In the genomic region with DNA sequence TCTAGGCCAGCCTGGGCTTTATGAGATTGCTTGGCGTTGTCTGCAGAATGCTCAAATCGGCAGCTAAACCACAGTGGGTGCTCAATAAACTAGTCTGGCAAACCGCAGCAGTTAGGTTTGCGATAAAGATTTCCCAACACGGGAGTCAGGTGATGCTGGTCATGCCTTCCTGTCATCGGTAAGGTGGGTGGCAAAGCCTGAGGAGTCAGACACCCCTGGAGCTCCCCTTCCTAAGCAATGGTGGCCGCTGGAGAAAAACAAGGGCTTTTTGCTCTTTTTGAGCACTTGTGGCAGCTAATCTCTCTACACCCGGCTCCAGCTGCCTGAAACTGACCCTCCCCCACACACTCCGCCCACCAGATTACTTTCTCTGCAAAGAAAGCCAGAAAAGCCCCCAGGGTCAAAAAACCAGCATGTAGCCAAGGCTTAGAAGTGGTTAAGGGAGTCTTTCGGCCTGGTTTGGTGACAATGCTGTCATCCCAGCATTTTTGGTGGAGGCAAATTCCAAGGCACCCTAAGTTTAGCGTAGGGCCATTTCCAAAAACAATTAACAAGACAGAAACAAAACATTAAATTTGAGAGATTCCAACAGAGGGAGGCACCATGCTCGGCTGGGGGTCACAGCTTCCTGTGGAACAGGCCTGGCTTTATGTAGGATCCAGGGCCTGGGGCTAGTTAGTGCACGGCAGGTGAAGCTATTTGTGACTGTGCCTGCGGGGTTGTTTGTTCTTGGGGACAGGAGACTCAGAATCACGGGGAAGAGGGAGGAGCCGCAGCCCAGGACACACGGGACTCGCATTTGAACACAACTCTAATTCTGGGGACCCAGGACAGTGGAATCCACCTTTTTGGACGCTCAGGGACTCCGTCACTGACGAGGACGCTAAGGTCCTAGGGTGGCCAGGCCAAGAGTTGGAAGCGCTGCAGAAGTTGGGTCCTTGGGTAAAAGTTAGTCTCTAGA, we compare ENCODE assay signal across 8 mouse cellular contexts. TPM values are rescaled to one million over a fixed set of nuclear protein-coding genes. Genes with fewer than 3 reads are reported as not detected.
DNase-seq lines count a peak whose midpoint lies in the region; ATAC-seq lines count a peak whose summit lies in the region.

No protein-coding gene starts in this region.

- H3K9ac ChIP-seq in heart, embryonic 13.5 days = peak overlapping the region; percentile 88

- H3K9me3 ChIP-seq in heart, embryonic 13.5 days = no peaks in the 10 kb centered on the region
- no peaks in the 10 kb centered on the region for H3K9me3 ChIP-seq in megakaryocyte, embryonic 14.5 days

- peak; percentile 12; the same call in 1 of the 2 replicates for ATAC-seq in heart, embryonic 13.5 days (ENCODE audit: extremely low read depth, insufficient number of reproducible peaks, low FRiP score, low TSS enrichment)

- peak overlapping the region; percentile 62 for H3K4me3 ChIP-seq in heart, embryonic 13.5 days
- peak overlapping the region; percentile 92 for H3K4me3 ChIP-seq in megakaryocyte, embryonic 14.5 days (replicated peaks)

- 2% methylated on average over 23 of the region's 23 CpGs for WGBS in heart, embryonic 13.5 days

- peaks cover 48% of the 10 kb centered on the region for H3K4me1 ChIP-seq in heart, embryonic 13.5 days
- peaks cover 80% of the 10 kb centered on the region for H3K4me1 ChIP-seq in megakaryocyte, embryonic 14.5 days

- peak; percentile 61 for DNase-seq in ovary, postnatal 14 days (ENCODE audit: low spot score)
- no peak for DNase-seq in ovary, postnatal 10 days (ENCODE audit: low spot score)
- peak; percentile 73 for DNase-seq in embryo, embryonic 10 days (ENCODE audit: low spot score)
- DNase-seq in kidney, postnatal 25 days = peak; percentile 72 to 86
- peak; percentile 85 for DNase-seq in testis, postnatal 10 days (ENCODE audit: low spot score)
- DNase-seq in frontal cortex, postnatal 25 days (ENCODE audit: low spot score in 2 of 2) = no peak

- H3K4me2 ChIP-seq in heart, embryonic 13.5 days = peak overlapping the region; percentile 90

- no peaks in the 10 kb centered on the region for H3K27me3 ChIP-seq in heart, embryonic 13.5 days (replicated peaks)
- H3K27me3 ChIP-seq in megakaryocyte, embryonic 14.5 days (replicated peaks) = no peaks in the 10 kb centered on the region

- peak overlapping the region; percentile 94 for H3K27ac ChIP-seq in heart, embryonic 13.5 days (replicated peaks)

- H3K36me3 ChIP-seq in heart, embryonic 13.5 days = peaks cover 27% of the 10 kb centered on the region
- H3K36me3 ChIP-seq in megakaryocyte, embryonic 14.5 days (replicated peaks; ENCODE audit: low read length) = peaks cover 28% of the 10 kb centered on the region

RNA-seq across cellular contexts. Expression of a gene that starts 3.0 kb away (rescaled TPM):
- polyA plus RNA-seq in heart, embryonic 13.5 days (2015; fragmentation: Nextera tagmentation; extraction: Ambion mirVana) = 67.1 and 71.8 TPM in 2 replicates
- polyA plus RNA-seq in megakaryocyte, embryonic 14.5 days (2012; ENCODE audit: insufficient read depth, low replicate concordance) = 4.6 and 21.3 TPM in 2 replicates

RNA-seq across cellular contexts. Expression of a gene that starts 10.4 kb away (rescaled TPM):
- not detected in 2 replicates for polyA plus RNA-seq in heart, embryonic 13.5 days (2015; fragmentation: Nextera tagmentation; extraction: Ambion mirVana)
- not detected in 2 replicates for polyA plus RNA-seq in megakaryocyte, embryonic 14.5 days (2012; ENCODE audit: insufficient read depth, low replicate concordance)

RNA-seq across cellular contexts. Expression of a gene that starts 13.1 kb away (rescaled TPM):
- 7.7 and 8.4 TPM in 2 replicates for polyA plus RNA-seq in heart, embryonic 13.5 days (2015; fragmentation: Nextera tagmentation; extraction: Ambion mirVana)
- polyA plus RNA-seq in megakaryocyte, embryonic 14.5 days (2012; ENCODE audit: insufficient read depth, low replicate concordance) = 13.7 and 27.2 TPM in 2 replicates

RNA-seq across cellular contexts. Expression of a gene that starts 13.5 kb away (rescaled TPM):
- 70.7 and 74.7 TPM in 2 replicates for polyA plus RNA-seq in heart, embryonic 13.5 days (2015; fragmentation: Nextera tagmentation; extraction: Ambion mirVana)
- 12.4 and 22.6 TPM in 2 replicates for polyA plus RNA-seq in megakaryocyte, embryonic 14.5 days (2012; ENCODE audit: insufficient read depth, low replicate concordance)

RNA-seq across cellular contexts. Expression of a gene that starts 33.0 kb away (rescaled TPM):
- polyA plus RNA-seq in heart, embryonic 13.5 days (2015; fragmentation: Nextera tagmentation; extraction: Ambion mirVana) = 17.2 and 18.5 TPM in 2 replicates
- 9.5 and 11.2 TPM in 2 replicates for polyA plus RNA-seq in megakaryocyte, embryonic 14.5 days (2012; ENCODE audit: insufficient read depth, low replicate concordance)

Comparison
In these comparisons a context has a peak if more than half of its experiments do, and no peak if none do; other contexts are left out.
1. DNase-seq: peak in ovary, postnatal 14 days (single experiment), embryo, embryonic 10 days (single experiment), kidney, postnatal 25 days (2 of 2) and testis, postnatal 10 days (single experiment); none in ovary, postnatal 10 days (single experiment) and frontal cortex, postnatal 25 days (0 of 2).